Mouse (Mus musculus) olfactory bulb, adult 2 months (tissue): ENCODE measurements around the gene H2al1h. TPM values are rescaled to one million over a fixed set of nuclear protein-coding genes. Genes with fewer than 3 reads are reported as not detected.
"Not testable (repeated sequence)": the region's sequence is repeated elsewhere in the genome, so short reads cannot be mapped to it uniquely, and the experiment has no call there.

Experiments used
- H3K27ac ChIP-seq: fragments of 200-500 bp; 2 replicates; pipeline ENCODE4 v1.5.1; 2012; ENCODE audit warnings: low read depth, low read length; ENCODE audit not compliant: insufficient read depth
- H3K4me1 ChIP-seq: fragments of 200-500 bp; 2 replicates; pipeline ENCODE4 v1.6.1; 2012; ENCODE audit warnings: low read length; ENCODE audit not compliant: control insufficient read depth, insufficient read depth
- H3K4me3 ChIP-seq: fragments of 200-500 bp; 2 replicates; pipeline ENCODE4 v1.5.1; 2012; ENCODE audit warnings: mild to moderate bottlenecking, low read depth, low read length, moderate library complexity; ENCODE audit not compliant: insufficient read depth
- CTCF ChIP-seq: fragments of 200-500 bp; IDR thresholded peaks from 2 replicates; pipeline ENCODE4 v1.5.1; 2012; ENCODE audit warnings: low read depth, mild to moderate bottlenecking, low read length, moderate library complexity; ENCODE audit not compliant: insufficient read depth
- POLR2A ChIP-seq: fragments of 200-500 bp; IDR thresholded peaks from 2 replicates; pipeline ENCODE4 v1.6.1; 2012; ENCODE audit warnings: mild to moderate bottlenecking, low read depth, low read length, moderate library complexity; ENCODE audit not compliant: insufficient read depth
- WGBS: fragments of 180-500 bp; shearing (Covaris S2); methylation state at CpG from one replicate; pipeline ENCODE4 v1.1.7; 2018; 5-methylcytosine and 5-hydroxymethylcytosine counted together
- polyA plus RNA-seq: library from polyadenylated mRNA; stranded (reverse); fragments of >200 nt; gene quantifications from 2 replicates; pipeline ENCODE4 v1.2.4, GENCODE M21; 2012; ENCODE audit warnings: low replicate concordance; ENCODE audit not compliant: missing spikeins, insufficient read depth, insufficient read length

H2al1h gene
- polyA plus RNA-seq, 1 experiment: not detected

DNA sequence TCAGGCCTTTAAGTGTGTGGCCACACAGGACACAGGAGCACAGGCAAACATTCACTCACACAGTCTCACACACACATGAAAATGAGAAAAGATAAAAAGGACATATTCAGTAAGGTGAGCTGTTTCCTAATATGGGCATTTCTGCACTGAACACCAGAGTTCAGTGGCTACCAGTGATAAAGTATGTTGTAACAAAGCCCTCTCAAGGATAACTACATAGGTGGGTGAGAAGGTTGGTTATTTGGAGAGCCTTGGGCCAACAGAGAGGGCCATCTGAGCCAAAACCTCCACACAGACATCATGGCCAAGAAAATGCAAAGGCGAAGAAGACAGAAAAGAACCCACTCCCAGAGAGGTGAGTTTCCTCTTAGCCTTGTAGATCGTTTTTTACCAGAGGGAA is 6.2 kb downstream of the H2al1h start, which contains the start of gene H2al1j:
Gene H2al1j (plus strand): TSS at position 301 of the 400 bp plus-strand sequence.
- not testable (repeated sequence) for H3K4me3 ChIP-seq, H3K27ac ChIP-seq, H3K4me1 ChIP-seq
- WGBS: 88% methylated on average over 2 of the region's 2 CpGs

DNA sequence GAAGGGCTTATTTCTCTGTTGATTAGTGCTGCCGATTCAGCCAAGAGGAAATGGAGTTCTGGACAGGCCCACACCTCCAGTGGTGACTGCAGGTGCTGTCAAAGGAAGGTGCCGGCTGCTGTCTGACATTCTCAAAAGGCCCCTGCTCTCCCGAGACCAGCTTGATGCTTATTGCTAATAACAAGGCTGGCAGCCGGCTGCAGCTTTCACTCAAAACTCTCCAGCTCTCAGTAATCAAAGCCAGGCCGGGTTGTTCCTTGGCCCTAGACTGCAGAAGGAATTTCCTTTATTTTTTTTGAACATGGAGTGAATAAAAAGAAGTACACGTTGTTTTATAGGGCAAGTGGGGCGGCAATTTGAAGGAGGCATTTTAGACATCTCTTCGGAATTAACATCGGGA is 24.5 kb downstream of the H2al1h start:
- WGBS: 65% methylated on average over 9 of the region's 9 CpGs
- Histone ChIP-seq H3K4me1 (no peaks in the 10 kb centered on the region; the same call in 1 of the 2 replicates), H3K4me3 (no peak overlapping the region), H3K27ac (no peak overlapping the region)
- no peak for TF ChIP-seq POLR2A
- TF ChIP-seq CTCF: no peak

DNA sequence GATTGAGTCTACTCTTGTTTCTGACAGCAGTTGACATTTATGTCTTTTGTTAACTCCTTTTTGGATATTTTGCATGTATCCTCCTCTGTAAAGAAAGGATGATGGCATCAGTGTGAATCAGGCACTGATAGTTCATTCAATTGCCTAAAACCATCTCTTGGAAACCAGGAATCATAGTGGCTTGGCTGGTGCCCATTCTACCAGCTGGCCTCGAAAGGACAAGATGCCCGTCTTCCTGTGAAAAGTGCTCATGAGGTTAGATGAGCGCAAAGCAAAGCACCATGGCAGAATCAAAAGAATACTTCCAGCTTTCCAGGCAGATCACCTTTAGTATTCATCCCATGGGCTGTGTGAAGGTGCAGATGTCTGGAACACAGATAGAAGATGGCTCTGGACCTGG is 25.5 kb downstream of the H2al1h start:
- H3K4me1 ChIP-seq: no peaks in the 10 kb centered on the region; the same call in 1 of the 2 replicates
- 83% methylated on average over 3 of the region's 3 CpGs for WGBS
- no peak for TF ChIP-seq CTCF
- TF ChIP-seq POLR2A: no peak
- no peak overlapping the region for H3K27ac ChIP-seq
- no peak overlapping the region for H3K4me3 ChIP-seq

DNA sequence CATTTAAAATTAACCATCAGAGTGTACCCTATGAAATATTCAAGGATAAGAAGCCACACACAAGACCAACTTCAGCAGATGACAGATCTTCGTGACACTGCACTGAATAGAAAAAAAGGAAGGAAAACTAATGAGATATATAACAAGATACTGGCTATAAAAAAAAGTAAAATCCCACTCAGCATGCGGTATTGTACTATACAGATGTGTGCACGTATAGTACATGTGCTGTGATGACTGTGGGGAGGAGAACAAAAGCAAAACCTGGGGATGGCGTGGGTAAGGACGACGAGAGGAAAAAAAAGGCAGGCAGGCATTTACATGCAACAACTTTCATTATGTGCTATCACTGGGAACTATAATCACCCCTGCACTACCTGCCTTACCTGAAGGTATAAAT is 39.5 kb downstream of the H2al1h start:
- Histone ChIP-seq H3K4me1 (no peaks in the 10 kb centered on the region), H3K4me3 (no peak overlapping the region), H3K27ac (no peak overlapping the region)
- 93% methylated on average over 6 of the region's 6 CpGs for WGBS
- no peak for TF ChIP-seq CTCF
- TF ChIP-seq POLR2A: no peak

DNA sequence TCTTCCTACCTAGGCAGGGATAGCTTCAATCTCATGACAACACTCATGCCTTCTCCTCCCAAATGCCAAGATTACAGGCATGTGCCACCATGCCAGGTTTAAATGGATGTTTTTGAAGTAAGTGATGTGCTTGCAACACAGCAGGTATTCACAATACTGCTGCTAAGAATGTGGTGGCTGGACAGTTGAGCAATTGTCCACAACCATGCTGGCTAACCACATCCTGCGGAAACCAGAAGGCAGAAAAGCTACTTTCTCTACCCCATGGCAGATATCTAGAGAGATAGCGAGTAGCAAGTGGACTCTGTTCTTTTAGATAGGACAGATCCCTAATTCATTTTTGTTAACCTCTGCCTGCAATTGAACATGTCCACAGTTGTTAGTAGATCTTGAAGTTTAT is 40.0 kb downstream of the H2al1h start:
- Histone ChIP-seq H3K27ac (no peak overlapping the region), H3K4me1 (no peaks in the 10 kb centered on the region), H3K4me3 (no peak overlapping the region)
- TF ChIP-seq POLR2A (no peak), CTCF (no peak)
- 87% methylated on average over 2 of the region's 2 CpGs for WGBS

DNA sequence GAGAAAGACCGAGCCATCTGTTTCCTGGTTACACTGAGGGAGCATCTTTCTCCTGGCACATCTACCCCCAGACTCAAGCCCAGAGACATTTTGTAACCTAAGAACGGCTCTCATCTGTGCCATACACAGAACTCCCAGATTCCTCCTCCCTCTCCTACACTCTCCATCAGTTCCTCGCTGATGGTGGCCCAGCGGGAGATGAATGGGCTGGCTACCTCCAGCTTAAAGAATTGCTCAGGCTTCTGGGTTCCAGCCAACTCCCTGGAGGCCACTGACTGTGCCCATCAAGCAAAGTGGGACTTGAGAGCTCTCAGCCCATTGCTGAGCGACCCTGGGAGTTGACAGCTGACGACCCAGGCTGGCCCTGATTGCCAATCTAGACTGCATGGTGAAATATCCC is 42.6 kb downstream of the H2al1h start:
- 61% methylated on average over 6 of the region's 6 CpGs for WGBS
- Histone ChIP-seq H3K27ac (no peak overlapping the region), H3K4me1 (no peaks in the 10 kb centered on the region), H3K4me3 (no peak overlapping the region)
- no peak for TF ChIP-seq POLR2A
- TF ChIP-seq CTCF: no peak

DNA sequence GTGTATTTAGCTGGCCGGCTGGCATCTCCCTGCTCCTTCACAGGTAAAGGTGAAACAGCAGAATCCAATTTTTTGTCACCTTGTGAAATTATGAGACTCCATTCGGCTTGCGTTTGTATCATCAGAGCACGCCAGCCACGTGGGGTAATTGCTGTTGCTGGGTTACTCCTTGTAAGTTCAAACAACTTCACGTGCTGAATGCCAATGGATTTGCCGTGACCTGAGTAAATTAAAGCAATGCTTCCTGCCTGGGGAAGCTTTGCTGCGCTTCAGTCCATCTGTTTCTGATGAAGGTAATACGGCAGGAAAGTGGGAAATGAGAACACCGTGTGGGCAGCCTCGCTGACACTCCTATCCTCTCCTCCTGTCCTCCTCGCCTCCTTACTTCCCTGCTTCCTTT is 43.9 kb downstream of the H2al1h start:
- no peaks in the 10 kb centered on the region for H3K4me1 ChIP-seq
- TF ChIP-seq CTCF: no peak
- no peak for TF ChIP-seq POLR2A
- H3K4me3 ChIP-seq: no peak overlapping the region
- no peak overlapping the region for H3K27ac ChIP-seq
- WGBS: 69% methylated on average over 12 of the region's 12 CpGs

Other genes with a start within 250 kb of the H2al1h start
- gene H2al1a, start 22.2 kb upstream of the H2al1h start, polyA plus RNA-seq: not detected in 2 replicates
- not detected in 2 replicates for gene H2al1b, start 19.1 kb upstream of the H2al1h start, polyA plus RNA-seq
- not detected in 2 replicates for gene H2al1c, start 15.8 kb upstream of the H2al1h start, polyA plus RNA-seq
- gene H2al1d, start 12.7 kb upstream of the H2al1h start, polyA plus RNA-seq: not detected in 2 replicates
- not detected in 2 replicates for gene H2al1e, start 9.6 kb upstream of the H2al1h start, polyA plus RNA-seq
- gene H2al1f, start 6.3 kb upstream of the H2al1h start, polyA plus RNA-seq: not detected in 2 replicates
- gene H2al1g, start 3.2 kb upstream of the H2al1h start, polyA plus RNA-seq: not detected in 2 replicates
- gene H2al1i, start 3.2 kb downstream of the H2al1h start, polyA plus RNA-seq: not detected in 2 replicates
- not detected in 2 replicates for gene H2al1j, start 6.3 kb downstream of the H2al1h start, polyA plus RNA-seq